Mouse (Mus musculus) kidney, postnatal 0 days (tissue): ENCODE data around the gene Gm5127. TPM values are rescaled to one million over a fixed set of nuclear protein-coding genes. Genes with fewer than 3 reads are reported as not detected.
A peak's percentile ranks its signal among the peaks of the same experiment; 100 is the strongest.

Experiments
- ATAC-seq: fragments of 200-750 bp; cut with Nextera tagmentation; replicated peaks from 2 replicates; pipeline ENCODE4 v1.8.0; 2017; ENCODE audit warnings: low read depth, moderate number of reproducible peaks, moderate TSS enrichment, moderate library complexity; ENCODE audit not compliant: low FRiP score
- DNase-seq: peaks from one replicate; pipeline ENCODE4 v3.0.0-alpha.2; 2016; ENCODE audit warnings: low spot score
- H3K27ac ChIP-seq: fragments of 300-500 bp; sonication (generic); 2 replicates; pipeline ENCODE4 v1.5.1; 2014; ENCODE audit warnings: mild to moderate bottlenecking
- H3K27me3 ChIP-seq: fragments of 300-500 bp; sonication (generic); 2 replicates; pipeline ENCODE4 v1.6.1; 2014; ENCODE audit warnings: low read length, mixed read lengths; ENCODE audit not compliant: insufficient read depth
- H3K36me3 ChIP-seq: fragments of 300-500 bp; sonication (generic); 2 replicates; pipeline ENCODE4 v1.6.1; 2014; ENCODE audit warnings: low read length, mixed read lengths; ENCODE audit not compliant: insufficient read depth
- H3K4me1 ChIP-seq: fragments of 300-500 bp; sonication (generic); replicated peaks from 2 replicates; pipeline ENCODE4 v1.6.1; 2014; ENCODE audit warnings: antibody characterized with exemption, low read length, mixed read lengths; ENCODE audit not compliant: insufficient read depth
- H3K4me2 ChIP-seq: fragments of 300-500 bp; sonication (generic); 2 replicates; pipeline ENCODE4 v1.6.1; 2014; ENCODE audit warnings: mild to moderate bottlenecking, low read length, moderate library complexity, mixed read lengths
- H3K4me3 ChIP-seq: fragments of 300-500 bp; sonication (generic); replicated peaks from 2 replicates; pipeline ENCODE4 v1.5.1; 2014; ENCODE audit warnings: low read depth, low read length
- H3K9ac ChIP-seq: fragments of 300-500 bp; sonication (generic); 2 replicates; pipeline ENCODE4 v1.6.1; 2014; ENCODE audit warnings: low read depth, low read length
- H3K9me3 ChIP-seq: fragments of 300-500 bp; sonication (generic); replicated peaks from 2 replicates; pipeline ENCODE4 v1.6.1; 2016; ENCODE audit warnings: low read length, inconsistent platforms, mixed read lengths
- CTCF ChIP-seq: IDR thresholded peaks from 2 replicates; pipeline ENCODE4 v1.5.1; 2016; ENCODE audit warnings: antibody characterized with exemption, low read depth, mild to moderate bottlenecking, moderate library complexity
- WGBS: fragments of 180-500 bp; shearing (Covaris S2); extraction: QIAGEN DNeasy Blood & Tissue Kit; methylation state at CpG from one replicate; pipeline ENCODE4 v1.1.7; 2014; 5-methylcytosine and 5-hydroxymethylcytosine counted together
- polyA plus RNA-seq: library from polyadenylated mRNA; unstranded; fragments of >200 nt; fragmentation: Nextera tagmentation; extraction: Ambion mirVana; gene quantifications from 2 replicates; pipeline ENCODE4 v1.2.1, GENCODE M21; 2015

The Gm5127 gene
- polyA plus RNA-seq, 1 experiment from 2014 or later: 0.51 TPM

- Histone ChIP-seq H3K27me3 (no peaks in the 10 kb centered on the region), H3K4me2 (no peak overlapping the region), H3K4me3 (no peak overlapping the region), H3K27ac (no peak overlapping the region), H3K9ac (no peak overlapping the region), H3K36me3 (no peaks in the 10 kb centered on the region), H3K9me3 (no peaks in the 10 kb centered on the region), H3K4me1 (no peaks in the 10 kb centered on the region)
- no peak for TF ChIP-seq CTCF
- WGBS: 70% methylated on average over 1 of the region's 1 CpGs
- DNase-seq (no peak), ATAC-seq (no peak)
These were observed 12.9 kb downstream of the Gm5127 start for GRCm38 (mm10) chrX:106595904-106596303.

- Histone ChIP-seq H3K36me3 (no peaks in the 10 kb centered on the region), H3K4me1 (no peaks in the 10 kb centered on the region), H3K27me3 (no peaks in the 10 kb centered on the region), H3K4me3 (0 out of 2 replicates have a peak overlapping the region, but pooled peaks have one; percentile 5), H3K4me2 (peak overlapping the region; percentile 43), H3K27ac (peak overlapping the region; percentile 10; the same call in 1 of the 2 replicates), H3K9ac (no peak overlapping the region), H3K9me3 (no peaks in the 10 kb centered on the region)
- no peak for ATAC-seq
- 29% methylated on average over 9 of the region's 9 CpGs for WGBS
- DNase-seq: peak; percentile 9
- TF ChIP-seq CTCF: no peak
These were observed 19.7 kb downstream of the Gm5127 start for GRCm38 (mm10) chrX:106602574-106603258.

GRCm38 (mm10) chrX:106603386-106603785 is 20.4 kb downstream of the Gm5127 start, which contains the start of gene Cysltr1:
Gene Cysltr1, minus strand, starts transcription at chrX:106603679.
- TF ChIP-seq CTCF: no peak
- Histone ChIP-seq H3K27me3 (no peaks in the 10 kb centered on the region), H3K36me3 (no peaks in the 10 kb centered on the region), H3K9ac (no peak within 1 kb of the TSS), H3K4me3 (0 out of 2 replicates have a peak within 1 kb of the TSS, but pooled peaks have one; percentile 5), H3K27ac (peak within 1 kb of the TSS; percentile 10; the same call in 1 of the 2 replicates), H3K4me2 (peak within 1 kb of the TSS; percentile 43), H3K4me1 (no peaks in the 10 kb centered on the region), H3K9me3 (no peaks in the 10 kb centered on the region)
- no peak for ATAC-seq
- peak; percentile 24 for DNase-seq
- WGBS: 24% methylated on average over 6 of the region's 6 CpGs

- no peaks in the 10 kb centered on the region for H3K9me3 ChIP-seq
- H3K27ac ChIP-seq: no peak overlapping the region
- H3K4me2 ChIP-seq: no peak overlapping the region
- H3K9ac ChIP-seq: no peak overlapping the region
- DNase-seq (no peak), ATAC-seq (no peak)
- TF ChIP-seq CTCF: no peak
- H3K27me3 ChIP-seq: no peaks in the 10 kb centered on the region
- no peaks in the 10 kb centered on the region for H3K4me1 ChIP-seq
- no peaks in the 10 kb centered on the region for H3K36me3 ChIP-seq
- 56% methylated on average over 1 of the region's 1 CpGs for WGBS
- H3K4me3 ChIP-seq: no peak overlapping the region
These were observed 39.5 kb downstream of the Gm5127 start for GRCm38 (mm10) chrX:106622512-106622911.

GRCm38 (mm10) chrX:106623667-106624066 is 40.7 kb downstream of the Gm5127 start:
- ATAC-seq: no peak
- TF ChIP-seq CTCF: no peak
- Histone ChIP-seq H3K9me3 (no peaks in the 10 kb centered on the region), H3K27me3 (no peaks in the 10 kb centered on the region), H3K4me3 (no peak overlapping the region), H3K27ac (no peak overlapping the region), H3K9ac (no peak overlapping the region), H3K36me3 (no peaks in the 10 kb centered on the region), H3K4me2 (no peak overlapping the region), H3K4me1 (no peaks in the 10 kb centered on the region)
- WGBS: 40% methylated on average over 3 of the region's 3 CpGs
- DNase-seq: no peak

- Histone ChIP-seq H3K4me1 (no peaks in the 10 kb centered on the region), H3K4me2 (no peak overlapping the region), H3K27me3 (no peaks in the 10 kb centered on the region), H3K36me3 (no peaks in the 10 kb centered on the region), H3K27ac (no peak overlapping the region), H3K9me3 (no peaks in the 10 kb centered on the region), H3K4me3 (no peak overlapping the region), H3K9ac (no peak overlapping the region)
- DNase-seq: no peak
- no peak for ATAC-seq
- no peak for TF ChIP-seq CTCF
- 68% methylated on average over 1 of the region's 1 CpGs for WGBS
These were observed 45.5 kb downstream of the Gm5127 start for GRCm38 (mm10) chrX:106628514-106628913.
